Mouse (Mus musculus) neural tube, embryonic 11.5 days (tissue): Measurements from ENCODE around the gene Itpr1. TPM values are rescaled to one million over a fixed set of nuclear protein-coding genes. Genes with fewer than 3 reads are reported as not detected.

Experiments used
- ATAC-seq: fragments of 200-750 bp; cut with Nextera tagmentation; 2 replicates; pipeline ENCODE4 v1.8.0; 2017; ENCODE audit warnings: moderate number of reproducible peaks, mild to moderate bottlenecking, moderate TSS enrichment, moderate library complexity; ENCODE audit not compliant: insufficient read depth, low FRiP score, low TSS enrichment
- DNase-seq: peaks from one replicate; pipeline ENCODE4 v3.0.0-alpha.2; 2015; ENCODE audit warnings: low spot score
- H3K27ac ChIP-seq: fragments of 300-500 bp; sonication (generic); 2 replicates; pipeline ENCODE4 v1.5.1; 2014; ENCODE audit warnings: low read depth, mild to moderate bottlenecking, low read length
- H3K27me3 ChIP-seq: fragments of 300-500 bp; sonication (generic); 2 replicates; pipeline ENCODE4 v1.6.1; 2014; ENCODE audit warnings: mild to moderate bottlenecking, low read length, mixed read lengths; ENCODE audit not compliant: control insufficient read depth, insufficient read depth
- H3K36me3 ChIP-seq: fragments of 300-500 bp; sonication (generic); 2 replicates; pipeline ENCODE4 v1.6.1; 2014; ENCODE audit warnings: mild to moderate bottlenecking, low read length, moderate library complexity, mixed read lengths; ENCODE audit not compliant: control insufficient read depth, insufficient read depth
- H3K4me1 ChIP-seq: fragments of 300-500 bp; sonication (generic); 2 replicates; pipeline ENCODE4 v1.6.1; 2014; ENCODE audit warnings: low read length, mixed read lengths; ENCODE audit not compliant: control insufficient read depth, insufficient read depth
- H3K4me2 ChIP-seq: fragments of 300-500 bp; sonication (generic); 2 replicates; pipeline ENCODE4 v1.6.1; 2014; ENCODE audit warnings: low read depth, mild to moderate bottlenecking, moderate library complexity
- H3K4me3 ChIP-seq: fragments of 300-500 bp; sonication (generic); 2 replicates; pipeline ENCODE4 v1.5.1; 2014; ENCODE audit warnings: low read depth, low read length
- H3K9ac ChIP-seq: fragments of 300-500 bp; sonication (generic); 2 replicates; pipeline ENCODE4 v1.6.1; 2014; ENCODE audit warnings: mild to moderate bottlenecking, low read length
- H3K9me3 ChIP-seq: fragments of 300-500 bp; sonication (generic); 2 replicates; pipeline ENCODE4 v1.6.1; 2016; ENCODE audit warnings: low read length; ENCODE audit not compliant: control insufficient read depth
- WGBS: fragments of 180-500 bp; shearing (Covaris S2); extraction: QIAGEN DNeasy Blood & Tissue Kit; methylation state at CpG from one replicate; pipeline ENCODE4 v1.1.7; 2014; 5-methylcytosine and 5-hydroxymethylcytosine counted together
- polyA plus RNA-seq: library from polyadenylated mRNA; unstranded; fragments of >200 nt; fragmentation: Nextera tagmentation; extraction: Ambion mirVana; gene quantifications from 2 replicates; pipeline ENCODE4 v1.2.1, GENCODE M21; 2014

Gene Itpr1
- polyA plus RNA-seq, 1 experiment from 2014 or later: 8.4 TPM

GRCm38 (mm10) chr6:108222875-108223274, 10.0 kb downstream of the Itpr1 start:
- no peaks in the 10 kb centered on the region for H3K27me3 ChIP-seq
- H3K27ac ChIP-seq: no peak overlapping the region
- no peak overlapping the region for H3K9ac ChIP-seq
- H3K4me3 ChIP-seq: no peak overlapping the region
- DNase-seq (no peak), ATAC-seq (no peak)
- no peak overlapping the region for H3K4me2 ChIP-seq
- no peaks in the 10 kb centered on the region for H3K4me1 ChIP-seq
- 89% methylated on average over 5 of the region's 5 CpGs for WGBS
- no peaks in the 10 kb centered on the region for H3K9me3 ChIP-seq
- H3K36me3 ChIP-seq: no peaks in the 10 kb centered on the region

DNA sequence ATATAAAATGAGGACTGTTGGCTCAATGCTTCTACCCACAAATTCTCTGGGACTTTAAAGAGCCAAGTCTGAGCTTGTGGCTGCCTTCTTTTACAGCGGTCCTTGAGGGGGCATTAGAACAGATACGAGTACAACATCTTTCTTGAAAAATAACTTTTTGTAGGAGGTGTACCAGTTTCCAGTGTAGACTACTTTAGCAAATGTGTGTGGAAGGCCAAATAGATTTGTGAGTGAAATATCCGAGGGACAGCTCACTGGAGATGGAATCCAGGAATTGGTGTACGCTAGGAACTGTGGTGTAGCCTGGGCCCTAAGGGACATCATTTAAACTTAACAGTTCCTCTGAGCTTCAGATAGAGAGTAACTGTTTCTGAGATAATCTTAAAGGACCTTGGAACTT, 11.5 kb downstream of the Itpr1 start:
- DNase-seq (no peak), ATAC-seq (no peak)
- H3K9me3 ChIP-seq: no peaks in the 10 kb centered on the region
- H3K27ac ChIP-seq: no peak overlapping the region
- no peaks in the 10 kb centered on the region for H3K36me3 ChIP-seq
- no peak overlapping the region for H3K4me2 ChIP-seq
- H3K4me3 ChIP-seq: no peak overlapping the region
- no peaks in the 10 kb centered on the region for H3K27me3 ChIP-seq
- WGBS: 88% methylated on average over 4 of the region's 4 CpGs
- H3K4me1 ChIP-seq: no peaks in the 10 kb centered on the region
- no peak overlapping the region for H3K9ac ChIP-seq

DNA sequence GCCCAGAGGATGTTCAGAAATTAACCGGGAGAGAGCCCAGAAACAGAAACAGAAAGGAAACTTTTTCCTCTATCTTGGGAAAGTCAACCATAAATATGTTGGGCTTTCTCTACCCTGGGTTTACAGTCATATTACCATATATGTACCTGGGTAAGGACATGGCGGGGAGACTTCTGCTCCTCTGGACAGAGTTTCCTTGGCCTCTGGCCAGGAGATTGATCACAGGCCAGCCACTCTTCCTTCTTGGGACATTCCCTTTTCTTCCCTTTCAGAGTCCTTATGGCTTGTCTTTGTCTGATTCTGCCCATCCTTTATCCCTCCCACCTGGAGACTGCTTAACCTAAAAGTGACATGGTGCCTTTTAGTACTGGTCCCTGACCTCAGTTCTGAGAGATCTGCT, 12.1 kb downstream of the Itpr1 start:
- H3K9ac ChIP-seq: no peak overlapping the region
- H3K9me3 ChIP-seq: no peaks in the 10 kb centered on the region
- ATAC-seq (no peak), DNase-seq (no peak)
- H3K27me3 ChIP-seq: no peaks in the 10 kb centered on the region
- H3K4me2 ChIP-seq: no peak overlapping the region
- 90% methylated on average over 2 of the region's 2 CpGs for WGBS
- H3K36me3 ChIP-seq: no peaks in the 10 kb centered on the region
- no peak overlapping the region for H3K27ac ChIP-seq
- no peak overlapping the region for H3K4me3 ChIP-seq
- H3K4me1 ChIP-seq: no peaks in the 10 kb centered on the region

DNA sequence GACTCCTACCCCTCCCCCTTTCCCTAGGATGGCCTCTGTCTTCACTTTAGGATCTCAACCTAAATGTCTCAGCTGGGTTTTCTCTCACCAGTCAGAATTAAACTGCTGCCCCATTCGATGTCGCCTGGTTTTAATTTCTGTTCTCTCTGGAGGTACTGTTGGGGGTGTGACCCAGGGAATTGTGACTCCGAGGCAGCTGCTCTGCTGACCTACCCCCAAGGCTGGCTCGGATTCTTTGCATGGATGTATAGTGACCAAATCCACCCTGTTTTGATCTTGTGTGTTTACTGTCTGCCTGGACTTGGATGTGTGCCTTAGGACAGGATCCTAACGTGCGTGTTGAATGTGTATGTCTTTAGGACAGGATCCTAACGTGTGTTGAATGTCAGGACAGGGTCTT, 13.3 kb downstream of the Itpr1 start:
- Histone ChIP-seq H3K27me3 (no peaks in the 10 kb centered on the region), H3K4me2 (no peak overlapping the region), H3K36me3 (no peaks in the 10 kb centered on the region), H3K27ac (no peak overlapping the region), H3K9me3 (no peaks in the 10 kb centered on the region), H3K4me3 (no peak overlapping the region), H3K4me1 (no peaks in the 10 kb centered on the region), H3K9ac (no peak overlapping the region)
- 57% methylated on average over 7 of the region's 7 CpGs for WGBS
- ATAC-seq: no peak
- no peak for DNase-seq

DNA sequence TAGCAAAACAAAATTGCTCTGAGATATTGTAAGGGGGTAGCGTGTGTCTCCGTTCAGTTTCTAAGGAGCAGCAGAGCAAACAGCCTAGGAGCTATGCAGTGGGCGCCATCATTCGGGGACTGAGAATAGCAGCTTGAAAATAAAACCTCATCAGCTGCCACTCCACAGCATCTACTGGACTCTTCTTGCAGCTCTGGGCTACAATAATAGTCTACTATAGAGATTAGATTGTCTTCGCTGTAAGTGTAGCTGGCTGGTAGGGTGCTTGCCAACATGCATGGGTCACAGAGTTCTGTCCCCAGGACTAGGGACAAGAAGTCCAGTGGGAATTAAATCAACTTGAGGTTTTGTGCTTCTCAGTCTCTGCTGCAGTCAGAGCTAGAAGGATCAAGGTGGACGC, 14.6 kb downstream of the Itpr1 start:
- H3K27me3 ChIP-seq: no peaks in the 10 kb centered on the region
- no peaks in the 10 kb centered on the region for H3K4me1 ChIP-seq
- H3K27ac ChIP-seq: no peak overlapping the region
- H3K9me3 ChIP-seq: no peaks in the 10 kb centered on the region
- H3K4me2 ChIP-seq: no peak overlapping the region
- 88% methylated on average over 6 of the region's 6 CpGs for WGBS
- DNase-seq (no peak), ATAC-seq (no peak)
- H3K36me3 ChIP-seq: no peaks in the 10 kb centered on the region
- no peak overlapping the region for H3K4me3 ChIP-seq
- H3K9ac ChIP-seq: no peak overlapping the region

- ATAC-seq (no peak), DNase-seq (no peak)
- no peaks in the 10 kb centered on the region for H3K36me3 ChIP-seq
- no peaks in the 10 kb centered on the region for H3K9me3 ChIP-seq
- no peaks in the 10 kb centered on the region for H3K27me3 ChIP-seq
- 61% methylated on average over 6 of the region's 6 CpGs for WGBS
- no peaks in the 10 kb centered on the region; the same call in 1 of the 2 replicates for H3K4me1 ChIP-seq
- H3K4me2 ChIP-seq: no peak overlapping the region
- H3K27ac ChIP-seq: no peak overlapping the region
- H3K4me3 ChIP-seq: no peak overlapping the region
- H3K9ac ChIP-seq: no peak overlapping the region
Measured at GRCm38 (mm10) chr6:108228048-108228447, 15.2 kb downstream of the Itpr1 start.

GRCm38 (mm10) chr6:108228601-108229000, 15.7 kb downstream of the Itpr1 start:
- Histone ChIP-seq H3K4me3 (no peak overlapping the region), H3K27me3 (no peaks in the 10 kb centered on the region), H3K27ac (no peak overlapping the region), H3K4me2 (no peak overlapping the region), H3K9me3 (no peaks in the 10 kb centered on the region), H3K9ac (no peak overlapping the region), H3K36me3 (no peaks in the 10 kb centered on the region), H3K4me1 (no peaks in the 10 kb centered on the region; the same call in 1 of the 2 replicates)
- no peak for DNase-seq
- 8% methylated on average over 2 of the region's 2 CpGs for WGBS
- no peak for ATAC-seq

- Histone ChIP-seq H3K27me3 (no peaks in the 10 kb centered on the region), H3K36me3 (no peaks in the 10 kb centered on the region), H3K4me3 (no peak overlapping the region), H3K9ac (no peak overlapping the region), H3K4me2 (no peak overlapping the region), H3K27ac (no peak overlapping the region), H3K9me3 (no peaks in the 10 kb centered on the region), H3K4me1 (peaks cover 4% of the 10 kb centered on the region)
- WGBS: 96% methylated on average over 3 of the region's 3 CpGs
- no peak for ATAC-seq
- no peak for DNase-seq
Measured at GRCm38 (mm10) chr6:108230608-108231007, 17.7 kb downstream of the Itpr1 start.

- H3K4me3 ChIP-seq: no peak overlapping the region
- no peaks in the 10 kb centered on the region for H3K9me3 ChIP-seq
- 75% methylated on average over 11 of the region's 11 CpGs for WGBS
- peaks cover 7% of the 10 kb centered on the region for H3K4me1 ChIP-seq
- H3K27ac ChIP-seq: no peak overlapping the region
- ATAC-seq: no peak
- H3K27me3 ChIP-seq: no peaks in the 10 kb centered on the region
- H3K36me3 ChIP-seq: no peaks in the 10 kb centered on the region
- no peak overlapping the region for H3K9ac ChIP-seq
- no peak overlapping the region for H3K4me2 ChIP-seq
- no peak for DNase-seq
Measured at GRCm38 (mm10) chr6:108231892-108232710, 19.2 kb downstream of the Itpr1 start.
